11 mouse cellular contexts compared by ENCODE assay signal in the genomic region with DNA sequence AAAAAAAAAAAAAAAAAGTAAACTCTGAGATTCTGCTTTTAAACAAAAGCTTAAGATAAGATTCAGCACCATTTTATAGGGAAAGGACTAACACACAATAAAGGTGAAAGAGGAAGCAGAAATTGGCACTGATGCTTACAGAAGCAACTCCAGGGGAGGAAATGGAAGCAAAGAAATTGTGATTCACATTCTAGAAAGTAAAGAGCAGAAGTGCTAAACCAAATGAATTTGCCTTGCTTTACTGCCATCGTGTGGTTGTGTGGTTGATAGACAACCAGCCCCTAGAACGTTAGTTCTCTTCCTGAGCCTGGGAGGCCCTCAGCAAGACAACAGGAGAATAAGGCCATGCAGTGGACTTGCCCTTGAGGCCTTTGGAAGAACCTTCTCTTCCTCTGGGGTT. TPM values are rescaled to one million over a fixed set of nuclear protein-coding genes. Genes with fewer than 3 reads are reported as not detected.
DNase-seq lines count a peak whose midpoint lies in the region; ATAC-seq and TF ChIP-seq lines count a peak whose summit lies in the region.
"Had no signal": no experiment of that assay in that cellular context is flagged by ENCODE, and none has a peak within 500 bp of the region (broad histone marks: within the 10 kb centered on the region; RNA-seq: fewer than 3 reads in every experiment).

No protein-coding gene starts in this region.

- H3K36me3 ChIP-seq in kidney, postnatal 0 days (ENCODE audit: insufficient read depth, low read length): no peaks in the 10 kb centered on the region
- H3K36me3 ChIP-seq in kidney, embryonic 16.5 days (ENCODE audit: insufficient read depth, low read length): no peaks in the 10 kb centered on the region
- H3K36me3 ChIP-seq in splenic B cell, adult 2 months (ENCODE audit: control insufficient read depth, insufficient read depth, low read length, poor library complexity, severe bottlenecking): no peaks in the 10 kb centered on the region
- H3K36me3 ChIP-seq: embryonic facial prominence, embryonic 15.5 days; lung, embryonic 15.5 days had no signal

- no peaks in the 10 kb centered on the region for H3K9me3 ChIP-seq in kidney, postnatal 0 days (replicated peaks; ENCODE audit: low read length)
- H3K9me3 ChIP-seq in kidney, embryonic 16.5 days (ENCODE audit: low read length): no peaks in the 10 kb centered on the region
- H3K9me3 ChIP-seq: embryonic facial prominence, embryonic 15.5 days; lung, embryonic 15.5 days had no signal

- TF ChIP-seq CTCF in kidney, postnatal 0 days (IDR thresholded peaks at IDR 0.05; ENCODE audit: low read depth): peak; percentile 70

- no peaks in the 10 kb centered on the region for H3K27me3 ChIP-seq in kidney, postnatal 0 days (ENCODE audit: insufficient read depth, low read length)
- no peaks in the 10 kb centered on the region for H3K27me3 ChIP-seq in kidney, embryonic 16.5 days (ENCODE audit: insufficient read depth, low read length)
- H3K27me3 ChIP-seq in splenic B cell, adult 2 months (ENCODE audit: control insufficient read depth, insufficient read depth, low read length, poor library complexity, severe bottlenecking): no peaks in the 10 kb centered on the region
- H3K27me3 ChIP-seq: embryonic facial prominence, embryonic 15.5 days; lung, embryonic 15.5 days had no signal

- H3K9ac ChIP-seq in kidney, postnatal 0 days (ENCODE audit: low read depth, low read length): no peak overlapping the region
- no peak overlapping the region for H3K9ac ChIP-seq in kidney, embryonic 16.5 days (replicated peaks; ENCODE audit: low read length)
- H3K9ac ChIP-seq: embryonic facial prominence, embryonic 15.5 days; lung, embryonic 15.5 days had no signal

- 20% methylated on average over 2 of the region's 2 CpGs for WGBS in kidney, postnatal 0 days
- WGBS in kidney, embryonic 16.5 days: 10% methylated on average over 2 of the region's 2 CpGs

- H3K4me2 ChIP-seq in kidney, postnatal 0 days (ENCODE audit: low read length): no peak overlapping the region
- H3K4me2 ChIP-seq in kidney, embryonic 16.5 days (replicated peaks; ENCODE audit: low read depth, low read length): no peak overlapping the region
- H3K4me2 ChIP-seq: embryonic facial prominence, embryonic 15.5 days; lung, embryonic 15.5 days had no signal

- H3K4me1 ChIP-seq in kidney, postnatal 0 days (replicated peaks; ENCODE audit: insufficient read depth, low read length): no peaks in the 10 kb centered on the region
- no peaks in the 10 kb centered on the region for H3K4me1 ChIP-seq in kidney, embryonic 16.5 days (ENCODE audit: insufficient read depth, low read length)
- H3K4me1 ChIP-seq: embryonic facial prominence, embryonic 15.5 days; lung, embryonic 15.5 days had no signal

- no peak for ATAC-seq in kidney, postnatal 0 days (replicated peaks; ENCODE audit: low FRiP score, low read depth)
- no peak for ATAC-seq in kidney, embryonic 16.5 days (ENCODE audit: low FRiP score, low TSS enrichment)

- H3K4me3 ChIP-seq in kidney, postnatal 0 days (replicated peaks; ENCODE audit: low read depth, low read length): no peak overlapping the region
- H3K4me3 ChIP-seq in kidney, embryonic 16.5 days (ENCODE audit: low read length): no peak overlapping the region
- H3K4me3 ChIP-seq: embryonic facial prominence, embryonic 15.5 days; lung, embryonic 15.5 days had no signal

- peak; percentile 66 for DNase-seq in kidney, postnatal 0 days (ENCODE audit: low spot score)
- DNase-seq in adipocyte (ENCODE audit: low spot score): peak; percentile 23
- peak; percentile 60 for DNase-seq in embryo, embryonic 11 days
- peak; percentile 1 to 33 for DNase-seq in kidney, postnatal 36 days
- peak; percentile 4 for DNase-seq in lung, postnatal 25 days (ENCODE audit: low spot score)
- DNase-seq in splenic B cell, adult 2 months (ENCODE audit: low read depth, low spot score): peak; percentile 46
- no peak for DNase-seq in c-Kit-positive CD71-positive TER-119-positive erythroid progenitor cells, embryonic 14.5 days (ENCODE audit: low spot score)

- H3K27ac ChIP-seq in kidney, postnatal 0 days: no peak overlapping the region
- H3K27ac ChIP-seq in kidney, embryonic 16.5 days (ENCODE audit: low read length): no peak overlapping the region
- H3K27ac ChIP-seq: embryonic facial prominence, embryonic 15.5 days; lung, embryonic 15.5 days had no signal

RNA-seq across cellular contexts. Expression of a gene that starts 41.7 kb away (rescaled TPM):
- 1.6 and 1.8 TPM in 2 replicates for polyA plus RNA-seq in kidney, postnatal 0 days (2015; fragmentation: Nextera tagmentation; extraction: Ambion mirVana)
- polyA plus RNA-seq in kidney, embryonic 16.5 days (2015; fragmentation: Nextera tagmentation; extraction: Ambion mirVana): 1.2 and 2.0 TPM in 2 replicates
- polyA plus RNA-seq: testis, adult 2 months had no signal
